Mouse (Mus musculus) ovary, postnatal 14 days (tissue): ENCODE measurements around the gene Cyp26a1.

Experiments
- DNase-seq: peaks from one replicate; pipeline ENCODE4 v3.0.0; 2022; ENCODE audit warnings: low spot score

Cyp26a1 gene

GRCm38 (mm10) chr19:37698273-37699160, 919 bp downstream of the Cyp26a1 start:
- no peak for DNase-seq

GRCm38 (mm10) chr19:37699711-37700110, 2.1 kb downstream of the Cyp26a1 start:
- no peak for DNase-seq

GRCm38 (mm10) chr19:37702377-37703076, 4.9 kb downstream of the Cyp26a1 start:
- no peak for DNase-seq

- DNase-seq, result peak; percentile 70
Observed at GRCm38 (mm10) chr19:37703902-37704509, 6.4 kb downstream of the Cyp26a1 start.

- DNase-seq, result no peak
Observed at GRCm38 (mm10) chr19:37705722-37706121, 8.1 kb downstream of the Cyp26a1 start.

GRCm38 (mm10) chr19:37714681-37715080, 17.1 kb downstream of the Cyp26a1 start:
- DNase-seq, result no peak

GRCm38 (mm10) chr19:37715980-37716379, 18.4 kb downstream of the Cyp26a1 start:
- no peak for DNase-seq

- no peak for DNase-seq
Observed at GRCm38 (mm10) chr19:37716524-37717175, 19.1 kb downstream of the Cyp26a1 start.

- DNase-seq, result no peak
Observed at GRCm38 (mm10) chr19:37719166-37719565, 21.6 kb downstream of the Cyp26a1 start.

GRCm38 (mm10) chr19:37724591-37724990, 27.0 kb downstream of the Cyp26a1 start:
- no peak for DNase-seq

GRCm38 (mm10) chr19:37726585-37726984, 29.0 kb downstream of the Cyp26a1 start:
- DNase-seq, result no peak

- no peak for DNase-seq
Observed at GRCm38 (mm10) chr19:37727366-37727765, 29.8 kb downstream of the Cyp26a1 start.

- no peak for DNase-seq
Observed at GRCm38 (mm10) chr19:37735426-37735825, 37.8 kb downstream of the Cyp26a1 start.

- DNase-seq, result no peak
Observed at GRCm38 (mm10) chr19:37738575-37738974, 41.0 kb downstream of the Cyp26a1 start.

- no peak for DNase-seq
Observed at GRCm38 (mm10) chr19:37740043-37740442, 42.4 kb downstream of the Cyp26a1 start.
